Mouse (Mus musculus) stomach, embryonic 14.5 days (tissue): Measurements from ENCODE around the gene Nav2. TPM values are rescaled to one million over a fixed set of nuclear protein-coding genes. Genes with fewer than 3 reads are reported as not detected.

Experiments
- ATAC-seq: fragments of 200-750 bp; cut with Nextera tagmentation; 2 replicates; pipeline ENCODE4 v1.8.0; 2017; ENCODE audit warnings: low read depth, moderate TSS enrichment; ENCODE audit not compliant: insufficient number of reproducible peaks, insufficient read depth, low FRiP score
- H3K27ac ChIP-seq: fragments of 300-500 bp; sonication (generic); 2 replicates; pipeline ENCODE4 v1.5.1; 2014; ENCODE audit warnings: mild to moderate bottlenecking, low read length, moderate library complexity, mixed read lengths
- H3K27me3 ChIP-seq: fragments of 300-500 bp; sonication (generic); 2 replicates; pipeline ENCODE4 v1.6.1; 2014; ENCODE audit warnings: low read length, control low read depth, mixed read lengths; ENCODE audit not compliant: control insufficient read depth, insufficient read depth
- H3K36me3 ChIP-seq: fragments of 300-500 bp; sonication (generic); 2 replicates; pipeline ENCODE4 v1.6.1; 2014; ENCODE audit warnings: mild to moderate bottlenecking, control low read depth, low read length, moderate library complexity, mixed read lengths; ENCODE audit not compliant: control insufficient read depth, insufficient read depth
- H3K4me1 ChIP-seq: fragments of 300-500 bp; sonication (generic); 2 replicates; pipeline ENCODE4 v1.6.1; 2014; ENCODE audit warnings: low read length, control low read depth, mixed read lengths; ENCODE audit not compliant: control insufficient read depth, insufficient read depth
- H3K4me2 ChIP-seq: fragments of 300-500 bp; sonication (generic); replicated peaks from 2 replicates; pipeline ENCODE4 v1.6.1; 2014; ENCODE audit warnings: low read depth, low read length, control low read depth
- H3K4me3 ChIP-seq: fragments of 300-500 bp; sonication (generic); 2 replicates; pipeline ENCODE4 v1.5.1; 2014; ENCODE audit warnings: low read depth, low read length, control low read depth
- H3K9ac ChIP-seq: fragments of 300-500 bp; sonication (generic); replicated peaks from 2 replicates; pipeline ENCODE4 v1.6.1; 2014; ENCODE audit warnings: low read depth, mild to moderate bottlenecking, control low read depth, low read length, moderate library complexity, mixed read lengths
- H3K9me3 ChIP-seq: fragments of 300-500 bp; sonication (generic); 2 replicates; pipeline ENCODE4 v1.6.1; 2016; ENCODE audit warnings: low read depth, low read length, control low read depth; ENCODE audit not compliant: control insufficient read depth
- WGBS: fragments of 180-500 bp; shearing (Covaris S2); extraction: QIAGEN DNeasy Blood & Tissue Kit; methylation state at CpG from one replicate; pipeline ENCODE4 v1.1.7; 2014; 5-methylcytosine and 5-hydroxymethylcytosine counted together
- polyA plus RNA-seq: library from polyadenylated mRNA; unstranded; fragments of >200 nt; fragmentation: Nextera tagmentation; extraction: Ambion mirVana; gene quantifications from 2 replicates; pipeline ENCODE4 v1.2.1, GENCODE M21; 2014

Gene Nav2
- polyA plus RNA-seq, 1 experiment from 2014 or later, result 41.1 TPM

- H3K9ac ChIP-seq, result no peak overlapping the region
- no peak overlapping the region for H3K4me3 ChIP-seq
- no peak overlapping the region for H3K4me2 ChIP-seq
- no peaks in the 10 kb centered on the region for H3K36me3 ChIP-seq
- H3K4me1 ChIP-seq, result peaks cover 13% of the 10 kb centered on the region
- H3K9me3 ChIP-seq, result no peaks in the 10 kb centered on the region
- no peak for ATAC-seq
- 43% methylated on average over 4 of the region's 4 CpGs for WGBS
- peak overlapping the region; percentile 39; the same call in 1 of the 2 replicates for H3K27ac ChIP-seq
- no peaks in the 10 kb centered on the region for H3K27me3 ChIP-seq
These were observed 423.4 kb downstream of the Nav2 start for GRCm38 (mm10) chr7:49331939-49332338.

GRCm38 (mm10) chr7:49332644-49333043 lies 424.1 kb downstream of the Nav2 start:
- Histone ChIP-seq H3K9ac (no peak overlapping the region), H3K27me3 (no peaks in the 10 kb centered on the region), H3K9me3 (no peaks in the 10 kb centered on the region), H3K4me3 (no peak overlapping the region), H3K27ac (no peak overlapping the region; the same call in 1 of the 2 replicates), H3K4me1 (peaks cover 9% of the 10 kb centered on the region; the same call in 1 of the 2 replicates), H3K36me3 (no peaks in the 10 kb centered on the region), H3K4me2 (no peak overlapping the region)
- WGBS, result 53% methylated on average over 7 of the region's 7 CpGs
- ATAC-seq, result 0 out of 2 replicates have a peak, but pooled peaks have one; percentile 12

GRCm38 (mm10) chr7:49334163-49334562 lies 425.6 kb downstream of the Nav2 start:
- no peak for ATAC-seq
- no peak overlapping the region for H3K4me2 ChIP-seq
- no peak overlapping the region for H3K4me3 ChIP-seq
- no peaks in the 10 kb centered on the region for H3K9me3 ChIP-seq
- whole genome bisulfite sequencing, result 65% methylated on average over 5 of the region's 5 CpGs
- H3K27me3 ChIP-seq, result no peaks in the 10 kb centered on the region
- H3K27ac ChIP-seq, result no peak overlapping the region
- H3K4me1 ChIP-seq, result peaks cover 9% of the 10 kb centered on the region; the same call in 1 of the 2 replicates
- no peaks in the 10 kb centered on the region for H3K36me3 ChIP-seq
- no peak overlapping the region for H3K9ac ChIP-seq

GRCm38 (mm10) chr7:49335056-49335455 lies 426.5 kb downstream of the Nav2 start:
- Histone ChIP-seq H3K9ac (no peak overlapping the region), H3K4me1 (peaks cover 9% of the 10 kb centered on the region; the same call in 1 of the 2 replicates), H3K27me3 (no peaks in the 10 kb centered on the region), H3K9me3 (no peaks in the 10 kb centered on the region), H3K36me3 (no peaks in the 10 kb centered on the region), H3K4me2 (no peak overlapping the region), H3K4me3 (no peak overlapping the region), H3K27ac (no peak overlapping the region)
- 57% methylated on average over 3 of the region's 3 CpGs for WGBS
- ATAC-seq, result no peak

- Histone ChIP-seq H3K4me1 (peaks cover 7% of the 10 kb centered on the region; the same call in 1 of the 2 replicates), H3K36me3 (no peaks in the 10 kb centered on the region), H3K27ac (no peak overlapping the region), H3K9ac (no peak overlapping the region), H3K4me2 (no peak overlapping the region), H3K27me3 (no peaks in the 10 kb centered on the region), H3K9me3 (no peaks in the 10 kb centered on the region), H3K4me3 (no peak overlapping the region)
- WGBS, result 85% methylated on average over 8 of the region's 8 CpGs
- ATAC-seq, result no peak
These were observed 428.2 kb downstream of the Nav2 start for GRCm38 (mm10) chr7:49336725-49337124.

- no peak for ATAC-seq
- Histone ChIP-seq H3K27ac (no peak overlapping the region), H3K4me3 (no peak overlapping the region), H3K27me3 (no peaks in the 10 kb centered on the region), H3K9ac (no peak overlapping the region), H3K4me2 (no peak overlapping the region), H3K9me3 (no peaks in the 10 kb centered on the region), H3K36me3 (no peaks in the 10 kb centered on the region), H3K4me1 (peaks cover 10% of the 10 kb centered on the region)
- 42% methylated on average over 2 of the region's 2 CpGs for WGBS
These were observed 429.2 kb downstream of the Nav2 start for GRCm38 (mm10) chr7:49337710-49338109.

GRCm38 (mm10) chr7:49339953-49340352 lies 431.4 kb downstream of the Nav2 start:
- Histone ChIP-seq H3K4me3 (no peak overlapping the region), H3K27me3 (no peaks in the 10 kb centered on the region), H3K4me2 (no peak overlapping the region), H3K36me3 (no peaks in the 10 kb centered on the region), H3K9ac (no peak overlapping the region), H3K9me3 (no peaks in the 10 kb centered on the region), H3K4me1 (peaks cover 21% of the 10 kb centered on the region), H3K27ac (no peak overlapping the region)
- no peak for ATAC-seq
- 57% methylated on average over 3 of the region's 3 CpGs for WGBS

- no peak for ATAC-seq
- no peak overlapping the region for H3K4me3 ChIP-seq
- no peaks in the 10 kb centered on the region for H3K9me3 ChIP-seq
- H3K4me2 ChIP-seq, result no peak overlapping the region
- H3K27me3 ChIP-seq, result no peaks in the 10 kb centered on the region
- 59% methylated on average over 5 of the region's 5 CpGs for WGBS
- no peaks in the 10 kb centered on the region for H3K36me3 ChIP-seq
- no peak overlapping the region for H3K9ac ChIP-seq
- H3K4me1 ChIP-seq, result peaks cover 21% of the 10 kb centered on the region
- no peak overlapping the region; the same call in 1 of the 2 replicates for H3K27ac ChIP-seq
These were observed 432.8 kb downstream of the Nav2 start for GRCm38 (mm10) chr7:49341151-49341918.
